Mouse (Mus musculus) liver, embryonic 13.5 days (tissue): ENCODE data around the gene Lrp10. TPM values are rescaled to one million over a fixed set of nuclear protein-coding genes. Genes with fewer than 3 reads are reported as not detected.

Source experiments
- ATAC-seq: fragments of 200-750 bp; cut with Nextera tagmentation; 2 replicates; pipeline ENCODE4 v1.8.0; 2017; ENCODE audit warnings: low read depth, mild to moderate bottlenecking, moderate number of reproducible peaks, moderate library complexity
- DNase-seq: peaks from one replicate; pipeline ENCODE4 v3.0.0; 2022
- H3K27ac ChIP-seq: fragments of 300-500 bp; sonication (generic); 2 replicates; pipeline ENCODE4 v1.5.1; 2015; ENCODE audit warnings: moderate library complexity, mild to moderate bottlenecking, inconsistent platforms
- H3K27me3 ChIP-seq: fragments of 300-500 bp; sonication (generic); 2 replicates; pipeline ENCODE4 v1.6.1; 2015; ENCODE audit warnings: mild to moderate bottlenecking, inconsistent platforms
- H3K36me3 ChIP-seq: fragments of 300-500 bp; sonication (generic); 2 replicates; pipeline ENCODE4 v1.6.1; 2015; ENCODE audit warnings: mild to moderate bottlenecking, inconsistent platforms
- H3K4me1 ChIP-seq: fragments of 300-500 bp; sonication (generic); replicated peaks from 2 replicates; pipeline ENCODE4 v1.6.1; 2015; ENCODE audit warnings: inconsistent platforms
- H3K4me2 ChIP-seq: fragments of 300-500 bp; sonication (generic); 2 replicates; pipeline ENCODE4 v1.6.1; 2015; ENCODE audit warnings: inconsistent platforms, mild to moderate bottlenecking, moderate library complexity
- H3K4me3 ChIP-seq: fragments of 300-500 bp; sonication (generic); replicated peaks from 2 replicates; pipeline ENCODE4 v1.5.1; 2015; ENCODE audit warnings: mild to moderate bottlenecking, inconsistent platforms
- H3K9ac ChIP-seq: fragments of 300-500 bp; sonication (generic); 2 replicates; pipeline ENCODE4 v1.6.1; 2015; ENCODE audit warnings: mild to moderate bottlenecking, inconsistent platforms
- H3K9me3 ChIP-seq: fragments of 300-500 bp; sonication (generic); replicated peaks from 2 replicates; pipeline ENCODE4 v1.6.1; 2016; ENCODE audit warnings: inconsistent platforms
- WGBS: fragments of 180-500 bp; shearing (Covaris S2); methylation state at CpG from one replicate; pipeline ENCODE4 v1.1.7; 2015; ENCODE audit not compliant: insufficient replicate concordance; 5-methylcytosine and 5-hydroxymethylcytosine counted together
- polyA plus RNA-seq: library from polyadenylated mRNA; unstranded; fragments of >200 nt; fragmentation: Nextera tagmentation; extraction: Ambion mirVana; gene quantifications from 2 replicates; pipeline ENCODE4 v1.2.1, GENCODE M21; 2015

Gene Lrp10
- polyA plus RNA-seq, 1 experiment from 2014 or later = 18.4 TPM

- Histone ChIP-seq H3K4me2 (no peak overlapping the region), H3K27me3 (0 out of 2 replicates have a peak, but pooled peaks cover 5% of the 10 kb centered on the region), H3K4me1 (peaks cover 12% of the 10 kb centered on the region), H3K9me3 (no peaks in the 10 kb centered on the region), H3K4me3 (no peak overlapping the region), H3K36me3 (no peaks in the 10 kb centered on the region), H3K27ac (no peak overlapping the region), H3K9ac (no peak overlapping the region)
- 48% methylated on average over 11 of the region's 11 CpGs for WGBS
- DNase-seq = no peak
- ATAC-seq = no peak
These were observed 9.0 kb upstream of the Lrp10 start for GRCm38 (mm10) chr14:54454669-54455528.

GRCm38 (mm10) chr14:54457907-54458569 lies 5.9 kb upstream of the Lrp10 start:
- no peak for ATAC-seq
- H3K9me3 ChIP-seq = no peaks in the 10 kb centered on the region
- WGBS = 60% methylated on average over 14 of the region's 14 CpGs

GRCm38 (mm10) chr14:54462146-54462545 lies 1.8 kb upstream of the Lrp10 start:
- Histone ChIP-seq H3K36me3 (peaks cover 10% of the 10 kb centered on the region), H3K27ac (peak overlapping the region; percentile 5; the same call in 1 of the 2 replicates), H3K4me1 (peaks cover 40% of the 10 kb centered on the region), H3K9me3 (no peaks in the 10 kb centered on the region), H3K4me3 (no peak overlapping the region), H3K27me3 (no peaks in the 10 kb centered on the region), H3K9ac (no peak overlapping the region), H3K4me2 (no peak overlapping the region)
- no peak for ATAC-seq
- WGBS = 58% methylated on average over 4 of the region's 4 CpGs
- no peak for DNase-seq

More at GRCm38 (mm10) chr14:54457907-54458569, 5.9 kb upstream of the Lrp10 start:
- H3K9ac ChIP-seq = no peak overlapping the region
- no peak for DNase-seq
- H3K4me2 ChIP-seq = no peak overlapping the region
- no peak overlapping the region for H3K4me3 ChIP-seq
- 0 out of 2 replicates have a peak, but pooled peaks cover 5% of the 10 kb centered on the region for H3K27me3 ChIP-seq
- no peak overlapping the region for H3K27ac ChIP-seq
- H3K36me3 ChIP-seq = no peaks in the 10 kb centered on the region
- H3K4me1 ChIP-seq = peaks cover 23% of the 10 kb centered on the region

- Histone ChIP-seq H3K4me2 (peak overlapping the region; percentile 86), H3K9me3 (no peaks in the 10 kb centered on the region), H3K27ac (peak overlapping the region; percentile 94), H3K9ac (peak overlapping the region; percentile 94), H3K27me3 (no peaks in the 10 kb centered on the region), H3K4me1 (peaks cover 40% of the 10 kb centered on the region), H3K4me3 (peak overlapping the region; percentile 93), H3K36me3 (peaks cover 22% of the 10 kb centered on the region)
- DNase-seq (no peak), ATAC-seq (peak; percentile 47)
- WGBS = 9% methylated on average over 12 of the region's 12 CpGs
These were observed 604 bp upstream of the Lrp10 start for GRCm38 (mm10) chr14:54463108-54463958.

- H3K9ac ChIP-seq = peak overlapping the region; percentile 94
- H3K4me1 ChIP-seq = peaks cover 40% of the 10 kb centered on the region
- peak overlapping the region; percentile 94 for H3K27ac ChIP-seq
- DNase-seq = peak; percentile 77
- H3K27me3 ChIP-seq = no peaks in the 10 kb centered on the region
- 1% methylated on average over 56 of the region's 57 CpGs for WGBS
- H3K36me3 ChIP-seq = peaks cover 33% of the 10 kb centered on the region
- peak overlapping the region; percentile 86 for H3K4me2 ChIP-seq
- peak; percentile 75 for ATAC-seq
- H3K4me3 ChIP-seq = peak overlapping the region; percentile 93
- H3K9me3 ChIP-seq = no peaks in the 10 kb centered on the region
These were observed 512 bp downstream of the Lrp10 start for GRCm38 (mm10) chr14:54464293-54465005.

GRCm38 (mm10) chr14:54471467-54471866 lies 7.5 kb downstream of the Lrp10 start:
- Histone ChIP-seq H3K4me3 (no peak overlapping the region), H3K4me2 (no peak overlapping the region), H3K4me1 (peaks cover 21% of the 10 kb centered on the region), H3K36me3 (peaks cover 44% of the 10 kb centered on the region), H3K27ac (no peak overlapping the region), H3K9me3 (no peaks in the 10 kb centered on the region), H3K27me3 (peaks cover 22% of the 10 kb centered on the region), H3K9ac (no peak overlapping the region)
- ATAC-seq (peak; percentile 22; the same call in 1 of the 2 replicates), DNase-seq (no peak)
- 64% methylated on average over 2 of the region's 2 CpGs for WGBS

GRCm38 (mm10) chr14:54472671-54473070 lies 8.7 kb downstream of the Lrp10 start:
- 61% methylated on average over 5 of the region's 5 CpGs for WGBS
- Histone ChIP-seq H3K4me3 (no peak overlapping the region), H3K4me2 (no peak overlapping the region), H3K27me3 (peaks cover 34% of the 10 kb centered on the region), H3K36me3 (peaks cover 32% of the 10 kb centered on the region), H3K4me1 (peaks cover 26% of the 10 kb centered on the region), H3K9me3 (no peaks in the 10 kb centered on the region), H3K9ac (no peak overlapping the region), H3K27ac (no peak overlapping the region)
- DNase-seq (no peak), ATAC-seq (no peak)

GRCm38 (mm10) chr14:54474744-54475143 lies 10.8 kb downstream of the Lrp10 start:
- no peak overlapping the region for H3K4me3 ChIP-seq
- H3K9ac ChIP-seq = no peak overlapping the region
- ATAC-seq (no peak), DNase-seq (no peak)
- H3K4me1 ChIP-seq = peaks cover 33% of the 10 kb centered on the region
- no peaks in the 10 kb centered on the region for H3K9me3 ChIP-seq
- 66% methylated on average over 5 of the region's 5 CpGs for WGBS
- H3K27me3 ChIP-seq = peaks cover 55% of the 10 kb centered on the region
- H3K36me3 ChIP-seq = peaks cover 11% of the 10 kb centered on the region
- no peak overlapping the region for H3K4me2 ChIP-seq
- H3K27ac ChIP-seq = no peak overlapping the region

- H3K4me2 ChIP-seq = peak within 1 kb of the TSS; percentile 58
- peaks cover 69% of the 10 kb centered on the region for H3K27me3 ChIP-seq
- ATAC-seq (no peak; the same call in 1 of the 2 replicates), DNase-seq (no peak)
- H3K27ac ChIP-seq = no peak within 1 kb of the TSS
- no peaks in the 10 kb centered on the region for H3K36me3 ChIP-seq
- H3K4me3 ChIP-seq = peak within 1 kb of the TSS; percentile 37
- H3K9me3 ChIP-seq = no peaks in the 10 kb centered on the region
- 6% methylated on average over 23 of the region's 23 CpGs for WGBS
- H3K9ac ChIP-seq = 0 out of 2 replicates have a peak within 1 kb of the TSS, but pooled peaks have one; percentile 39
- peaks cover 28% of the 10 kb centered on the region for H3K4me1 ChIP-seq
These were observed 12.3 kb downstream of the Lrp10 start, which contains the start of gene Rem2 for GRCm38 (mm10) chr14:54475941-54476844. Rem2 (plus strand) TSS chr14:54476100.
